Mouse (Mus musculus) activated CD4-positive, CD25-positive, alpha-beta regulatory T cell, adult 4 months (primary cell): ENCODE measurements around the gene Rpe. TPM values are rescaled to one million over a fixed set of nuclear protein-coding genes. Genes with fewer than 3 reads are reported as not detected.

Experiments
- polyA plus RNA-seq, 2 experiments: library from polyadenylated mRNA; unstranded; fragments of 100-300 nt; shearing (Covaris generic); gene quantifications; one replicate each; pipeline ENCODE4 v1.2.1; 2017

Gene Rpe
- polyA plus RNA-seq, 2 experiments from 2014 or later = 59.7 to 63.3 TPM

Other genes with a start within 250 kb of the Rpe start
- gene Unc80, start 232.5 kb upstream of the Rpe start, polyA plus RNA-seq = under 1 TPM in 1 of 2 experiments, not detected in 1; 0.79 TPM
- 1 to 10 TPM; 8.8 to 9.8 TPM for gene Kansl1l, start 116.7 kb downstream of the Rpe start, polyA plus RNA-seq
- 10 to 100 TPM; 39.2 to 41.8 TPM for gene Acadl, start 162.4 kb downstream of the Rpe start, polyA plus RNA-seq
- gene Myl1, start 244.6 kb downstream of the Rpe start, polyA plus RNA-seq = not detected